Mouse (Mus musculus): ENCODE data around the gene Mrc2. TPM values are rescaled to one million over a fixed set of nuclear protein-coding genes. Genes with fewer than 3 reads are reported as not detected.

Gene Mrc2
- polyA plus RNA-seq, 1 experiment from 2014 or later = 32.8 TPM

- ATAC-seq (ENCODE audit: low FRiP score, low read depth) = no peak
- 74% methylated on average over 4 of the region's 4 CpGs for WGBS
- Histone ChIP-seq H3K9me3 (no peaks in the 10 kb centered on the region), H3K4me1 (peaks cover 30% of the 10 kb centered on the region), H3K4me2 (replicated peaks) (no peak overlapping the region), H3K9ac (no peak overlapping the region), H3K27me3 (no peaks in the 10 kb centered on the region), H3K27ac (no peak overlapping the region), H3K4me3 (no peak overlapping the region), H3K36me3 (peaks cover 27% of the 10 kb centered on the region)
Observed at GRCm38 (mm10) chr11:105353891-105354280, 61.4 kb downstream of the Mrc2 start.

GRCm38 (mm10) chr11:105356301-105356700 is 63.9 kb downstream of the Mrc2 start:
- no peaks in the 10 kb centered on the region for H3K9me3 ChIP-seq
- H3K36me3 ChIP-seq = peaks cover 4% of the 10 kb centered on the region; the same call in 1 of the 2 replicates
- 73% methylated on average over 7 of the region's 7 CpGs for WGBS
- H3K4me2 ChIP-seq (replicated peaks) = no peak overlapping the region
- H3K27me3 ChIP-seq = no peaks in the 10 kb centered on the region
- no peak overlapping the region for H3K4me3 ChIP-seq
- H3K4me1 ChIP-seq = peaks cover 30% of the 10 kb centered on the region
- H3K27ac ChIP-seq = no peak overlapping the region
- ATAC-seq (ENCODE audit: low FRiP score, low read depth) = no peak
- H3K9ac ChIP-seq = no peak overlapping the region

- peaks cover 15% of the 10 kb centered on the region for H3K27me3 ChIP-seq
- no peaks in the 10 kb centered on the region for H3K36me3 ChIP-seq
- no peak overlapping the region for H3K9ac ChIP-seq
- H3K4me2 ChIP-seq (replicated peaks) = no peak overlapping the region
- no peaks in the 10 kb centered on the region for H3K9me3 ChIP-seq
- WGBS = 85% methylated on average over 4 of the region's 4 CpGs
- no peak for ATAC-seq (ENCODE audit: low FRiP score, low read depth)
- no peak overlapping the region for H3K4me3 ChIP-seq
- H3K4me1 ChIP-seq = peaks cover 19% of the 10 kb centered on the region
- H3K27ac ChIP-seq = no peak overlapping the region
Observed at GRCm38 (mm10) chr11:105362041-105362765, 69.8 kb downstream of the Mrc2 start.

GRCm38 (mm10) chr11:105362946-105363597 is 70.6 kb downstream of the Mrc2 start:
- Histone ChIP-seq H3K9ac (peak overlapping the region; percentile 70), H3K4me3 (peak overlapping the region; percentile 58), H3K36me3 (no peaks in the 10 kb centered on the region), H3K4me2 (replicated peaks) (peak overlapping the region; percentile 80), H3K27me3 (peaks cover 15% of the 10 kb centered on the region), H3K9me3 (no peaks in the 10 kb centered on the region), H3K4me1 (peaks cover 19% of the 10 kb centered on the region), H3K27ac (no peak overlapping the region)
- 2% methylated on average over 40 of the region's 40 CpGs for WGBS
- ATAC-seq (ENCODE audit: low FRiP score, low read depth) = peak; percentile 59

- H3K4me1 ChIP-seq = peaks cover 19% of the 10 kb centered on the region
- peak overlapping the region; percentile 80 for H3K4me2 ChIP-seq (replicated peaks)
- ATAC-seq (ENCODE audit: low FRiP score, low read depth) = peak; percentile 21
- no peaks in the 10 kb centered on the region for H3K9me3 ChIP-seq
- 48% methylated on average over 12 of the region's 12 CpGs for WGBS
- peaks cover 15% of the 10 kb centered on the region for H3K27me3 ChIP-seq
- H3K36me3 ChIP-seq = no peaks in the 10 kb centered on the region
- H3K4me3 ChIP-seq = peak overlapping the region; percentile 58
- no peak overlapping the region for H3K27ac ChIP-seq
- H3K9ac ChIP-seq = peak overlapping the region; percentile 36
Observed at GRCm38 (mm10) chr11:105363598-105364385, 71.3 kb downstream of the Mrc2 start.

GRCm38 (mm10) chr11:105364386-105365065 is 72.1 kb downstream of the Mrc2 start:
- Histone ChIP-seq H3K27me3 (peaks cover 15% of the 10 kb centered on the region), H3K4me1 (peaks cover 19% of the 10 kb centered on the region), H3K4me3 (no peak overlapping the region; the same call in 1 of the 2 replicates), H3K36me3 (no peaks in the 10 kb centered on the region), H3K9me3 (no peaks in the 10 kb centered on the region), H3K27ac (no peak overlapping the region), H3K9ac (peak overlapping the region; percentile 36), H3K4me2 (replicated peaks) (peak overlapping the region; percentile 27)
- ATAC-seq (ENCODE audit: low FRiP score, low read depth) = no peak
- WGBS = 28% methylated on average over 12 of the region's 12 CpGs

- H3K4me2 ChIP-seq (replicated peaks) = no peak overlapping the region
- no peaks in the 10 kb centered on the region for H3K36me3 ChIP-seq
- 85% methylated on average over 3 of the region's 3 CpGs for WGBS
- no peak for ATAC-seq (ENCODE audit: low FRiP score, low read depth)
- no peak overlapping the region for H3K4me3 ChIP-seq
- peaks cover 19% of the 10 kb centered on the region for H3K4me1 ChIP-seq
- no peak overlapping the region for H3K9ac ChIP-seq
- H3K27ac ChIP-seq = no peak overlapping the region
- peaks cover 15% of the 10 kb centered on the region for H3K27me3 ChIP-seq
- no peaks in the 10 kb centered on the region for H3K9me3 ChIP-seq
Observed at GRCm38 (mm10) chr11:105365611-105366010, 73.2 kb downstream of the Mrc2 start.

- Histone ChIP-seq H3K9me3 (no peaks in the 10 kb centered on the region), H3K36me3 (no peaks in the 10 kb centered on the region), H3K4me3 (no peak overlapping the region), H3K4me2 (replicated peaks) (no peak overlapping the region), H3K9ac (no peak overlapping the region), H3K27me3 (peaks cover 15% of the 10 kb centered on the region), H3K4me1 (peaks cover 19% of the 10 kb centered on the region), H3K27ac (no peak overlapping the region)
- WGBS = 84% methylated on average over 4 of the region's 4 CpGs
- no peak for ATAC-seq (ENCODE audit: low FRiP score, low read depth)
Observed at GRCm38 (mm10) chr11:105366051-105366450, 73.6 kb downstream of the Mrc2 start.

GRCm38 (mm10) chr11:105367163-105367562 is 74.7 kb downstream of the Mrc2 start:
- Histone ChIP-seq H3K9ac (no peak overlapping the region), H3K36me3 (no peaks in the 10 kb centered on the region), H3K4me3 (no peak overlapping the region), H3K4me2 (replicated peaks) (no peak overlapping the region), H3K9me3 (no peaks in the 10 kb centered on the region), H3K27ac (no peak overlapping the region), H3K4me1 (peaks cover 19% of the 10 kb centered on the region), H3K27me3 (peaks cover 10% of the 10 kb centered on the region; the same call in 1 of the 2 replicates)
- ATAC-seq (ENCODE audit: low FRiP score, low read depth) = no peak
- 85% methylated on average over 3 of the region's 3 CpGs for WGBS

GRCm38 (mm10) chr11:105368833-105369232 is 76.4 kb downstream of the Mrc2 start:
- peaks cover 5% of the 10 kb centered on the region; the same call in 1 of the 2 replicates for H3K27me3 ChIP-seq
- 87% methylated on average over 5 of the region's 5 CpGs for WGBS
- no peak overlapping the region for H3K9ac ChIP-seq
- H3K9me3 ChIP-seq = no peaks in the 10 kb centered on the region
- no peak for ATAC-seq (ENCODE audit: low FRiP score, low read depth)
- H3K4me1 ChIP-seq = peaks cover 10% of the 10 kb centered on the region
- H3K27ac ChIP-seq = no peak overlapping the region
- no peak overlapping the region for H3K4me2 ChIP-seq (replicated peaks)
- H3K36me3 ChIP-seq = no peaks in the 10 kb centered on the region
- no peak overlapping the region for H3K4me3 ChIP-seq

GRCm38 (mm10) chr11:105369526-105370386 is 77.3 kb downstream of the Mrc2 start:
- Histone ChIP-seq H3K27me3 (0 out of 2 replicates have a peak, but pooled peaks cover 2% of the 10 kb centered on the region), H3K36me3 (no peaks in the 10 kb centered on the region), H3K27ac (no peak overlapping the region), H3K9me3 (no peaks in the 10 kb centered on the region), H3K9ac (no peak overlapping the region), H3K4me2 (replicated peaks) (no peak overlapping the region), H3K4me1 (peaks cover 3% of the 10 kb centered on the region), H3K4me3 (no peak overlapping the region)
- ATAC-seq (ENCODE audit: low FRiP score, low read depth) = no peak
- 87% methylated on average over 13 of the region's 13 CpGs for WGBS
